Mouse (Mus musculus): ENCODE measurements around the gene Mapk12.

DNA sequence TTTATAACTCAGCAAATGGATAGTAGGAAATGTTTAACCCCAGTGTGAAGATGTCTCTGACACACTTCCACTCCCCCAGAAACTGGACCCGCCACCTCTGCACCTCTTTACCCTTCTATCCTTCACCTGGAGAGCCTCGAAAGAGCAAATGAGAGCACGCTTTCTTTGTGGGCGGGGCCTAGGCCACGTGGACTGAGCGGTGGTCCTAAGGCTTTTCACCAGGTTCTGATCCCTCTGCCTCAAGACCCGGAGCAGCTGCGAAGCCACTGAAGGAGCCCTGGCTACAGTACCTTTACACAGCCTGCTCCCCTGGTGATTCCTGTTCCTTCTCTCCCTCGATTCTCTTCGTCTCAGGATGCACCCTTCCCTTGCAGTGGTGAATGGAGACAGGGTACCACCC lies 7.0 kb upstream of the Mapk12 start:
- TF ChIP-seq CTCF (IDR thresholded peaks at IDR 0.05; ENCODE audit: low read depth, low read length) = no peak
- no peak for TF ChIP-seq POLR2A (IDR thresholded peaks at IDR 0.05; ENCODE audit: extremely low read depth, insufficient read depth, low read length)

Data from liver, adult 2 months (tissue).